Mouse (Mus musculus) 416B (cell line): ENCODE data around the gene Pik3ca.

ENCODE experiments used
- DNase-seq: peaks from one replicate; pipeline ENCODE4 v3.0.0; 2011; ENCODE audit warnings: low read depth

Gene Pik3ca

GRCm38 (mm10) chr3:32500346-32500745 is 102.9 kb downstream of the Pik3ca start:
- DNase-seq = no peak

- DNase-seq = no peak
These were observed 108.4 kb downstream of the Pik3ca start for GRCm38 (mm10) chr3:32505841-32506240.

GRCm38 (mm10) chr3:32506366-32507225 is 109.1 kb downstream of the Pik3ca start:
- DNase-seq = no peak

- peak; percentile 84 for DNase-seq
These were observed 111.3 kb downstream of the Pik3ca start for GRCm38 (mm10) chr3:32508666-32509324.

- peak; percentile 48 for DNase-seq
These were observed 112.3 kb downstream of the Pik3ca start, which contains the start of gene Zfp639 for GRCm38 (mm10) chr3:32509496-32510374. Gene Zfp639 (plus strand): TSS chr3:32510259.

- DNase-seq = peak; percentile 97
These were observed 113.1 kb downstream of the Pik3ca start for GRCm38 (mm10) chr3:32510375-32511190.

GRCm38 (mm10) chr3:32511191-32511550 is 113.7 kb downstream of the Pik3ca start:
- peak; percentile 67 for DNase-seq

GRCm38 (mm10) chr3:32512686-32513284 is 115.3 kb downstream of the Pik3ca start:
- no peak for DNase-seq

- DNase-seq = no peak
These were observed 116.1 kb downstream of the Pik3ca start for GRCm38 (mm10) chr3:32513528-32513927.
